In the genomic region with DNA sequence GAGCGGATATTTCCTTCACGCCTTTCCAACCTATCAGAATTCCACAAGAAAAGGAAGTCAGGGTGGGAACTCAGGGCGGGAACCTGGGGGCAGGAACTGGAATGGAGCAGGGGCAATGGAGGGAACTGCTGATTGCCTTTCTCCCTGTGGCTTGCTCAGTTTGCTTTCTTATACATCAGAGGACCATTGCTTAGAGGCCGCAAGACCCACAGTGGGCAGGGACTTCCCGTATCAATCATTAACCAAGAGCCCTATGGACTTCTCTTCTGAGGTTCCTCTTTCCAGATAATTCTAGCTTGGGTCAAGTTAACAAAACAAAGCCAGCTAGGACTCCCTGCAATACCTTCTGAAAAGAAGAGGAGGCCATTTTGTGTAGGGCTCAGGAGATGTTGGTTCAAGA, we compare ENCODE assay signal across 22 mouse cellular contexts.
DNase-seq lines count a peak whose midpoint lies in the region; ATAC-seq and TF ChIP-seq lines count a peak whose summit lies in the region.
"Had no signal": no experiment of that assay in that cellular context is flagged by ENCODE, and none has a peak within 500 bp of the region (broad histone marks: within the 10 kb centered on the region; RNA-seq: fewer than 3 reads in every experiment).

No protein-coding gene starts in this region.

- H3K27ac ChIP-seq in liver, embryonic 13.5 days = no peak overlapping the region
- peak overlapping the region; percentile 70 for H3K27ac ChIP-seq in intestine, postnatal 0 days (ENCODE audit: low read depth, low read length)
- peak overlapping the region; percentile 47; the same call in 1 of the 2 replicates for H3K27ac ChIP-seq in small intestine, adult 2 months (ENCODE audit: insufficient read depth, low read depth, low read length)
- H3K27ac ChIP-seq: embryonic facial prominence, embryonic 12.5 days; forebrain, embryonic 13.5 days; gastrocnemius, adult 2 months; hindbrain, postnatal 0 days; kidney, postnatal 0 days; left cerebral cortex, adult 2 months had no signal

- H3K4me3 ChIP-seq in liver, embryonic 13.5 days (replicated peaks) = no peak overlapping the region
- no peak overlapping the region for H3K4me3 ChIP-seq in intestine, postnatal 0 days (ENCODE audit: low read depth, low read length)
- H3K4me3 ChIP-seq in small intestine, adult 2 months (ENCODE audit: low read depth, low read length) = no peak overlapping the region
- H3K4me3 ChIP-seq: embryonic facial prominence, embryonic 12.5 days; forebrain, embryonic 13.5 days; gastrocnemius, adult 2 months; heart, embryonic 12.5 days; left cerebral cortex, adult 2 months had no signal

- peaks cover 26% of the 10 kb centered on the region for H3K4me1 ChIP-seq in liver, embryonic 13.5 days (replicated peaks)
- peaks cover 10% of the 10 kb centered on the region; the same call in 1 of the 2 replicates for H3K4me1 ChIP-seq in intestine, postnatal 0 days (replicated peaks; ENCODE audit: control insufficient read depth, insufficient read depth, low read length)
- H3K4me1 ChIP-seq in small intestine, adult 2 months (ENCODE audit: control insufficient read depth, insufficient read depth, insufficient read length, low read length) = peaks cover 26% of the 10 kb centered on the region
- H3K4me1 ChIP-seq: embryonic facial prominence, embryonic 12.5 days had no signal

- H3K4me2 ChIP-seq in liver, embryonic 13.5 days = no peak overlapping the region
- H3K4me2 ChIP-seq in intestine, postnatal 0 days (replicated peaks; ENCODE audit: low read depth) = no peak overlapping the region
- H3K4me2 ChIP-seq: embryonic facial prominence, embryonic 12.5 days; forebrain, embryonic 13.5 days; heart, embryonic 12.5 days; lung, embryonic 14.5 days; midbrain, embryonic 11.5 days had no signal

- no peaks in the 10 kb centered on the region for H3K36me3 ChIP-seq in liver, embryonic 13.5 days
- no peaks in the 10 kb centered on the region for H3K36me3 ChIP-seq in intestine, postnatal 0 days (ENCODE audit: control insufficient read depth, insufficient read depth)
- H3K36me3 ChIP-seq in small intestine, adult 2 months (ENCODE audit: control insufficient read depth, insufficient read depth, low read length) = no peaks in the 10 kb centered on the region
- H3K36me3 ChIP-seq: embryonic facial prominence, embryonic 12.5 days; heart, embryonic 12.5 days had no signal

- TF ChIP-seq POLR2A in small intestine, adult 2 months (IDR thresholded peaks at IDR 0.05; ENCODE audit: low read depth, low read length) = no peak

- H3K9me3 ChIP-seq in liver, embryonic 13.5 days (replicated peaks) = no peaks in the 10 kb centered on the region
- H3K9me3 ChIP-seq in intestine, postnatal 0 days (ENCODE audit: control insufficient read depth) = no peaks in the 10 kb centered on the region
- H3K9me3 ChIP-seq: embryonic facial prominence, embryonic 12.5 days; heart, embryonic 12.5 days had no signal

- H3K27me3 ChIP-seq in liver, embryonic 13.5 days = no peaks in the 10 kb centered on the region
- H3K27me3 ChIP-seq in intestine, postnatal 0 days (replicated peaks; ENCODE audit: control insufficient read depth, insufficient read depth, low read length) = no peaks in the 10 kb centered on the region
- no peaks in the 10 kb centered on the region for H3K27me3 ChIP-seq in small intestine, adult 2 months (ENCODE audit: control insufficient read depth, insufficient read depth, low read length)
- H3K27me3 ChIP-seq: embryonic facial prominence, embryonic 12.5 days; forebrain, embryonic 13.5 days; heart, embryonic 12.5 days had no signal

- WGBS in liver, embryonic 13.5 days (ENCODE audit: insufficient replicate concordance) = 51% methylated on average over 5 of the region's 5 CpGs
- WGBS in intestine, postnatal 0 days = 74% methylated on average over 5 of the region's 5 CpGs
- 70% methylated on average over 5 of the region's 5 CpGs for WGBS in small intestine, adult 2 months

- no peak overlapping the region for H3K9ac ChIP-seq in liver, embryonic 13.5 days
- H3K9ac ChIP-seq in intestine, postnatal 0 days (ENCODE audit: low read depth, low read length) = no peak overlapping the region
- H3K9ac ChIP-seq: embryonic facial prominence, embryonic 12.5 days; forebrain, embryonic 13.5 days; heart, embryonic 12.5 days; lung, embryonic 14.5 days had no signal

- ATAC-seq in liver, embryonic 13.5 days (ENCODE audit: low read depth) = peak; percentile 21; the same call in 1 of the 2 replicates
- peak; percentile 37 for ATAC-seq in common myeloid progenitor, adult 5-6 weeks (replicated peaks; ENCODE audit: low read depth, poor library complexity, severe bottlenecking)
- ATAC-seq in intestine, postnatal 0 days = peak; percentile 35
- ATAC-seq: forebrain, embryonic 13.5 days; hindbrain, postnatal 0 days had no signal

- TF ChIP-seq CTCF in intestine, postnatal 0 days (IDR thresholded peaks at IDR 0.05; ENCODE audit: low read depth) = no peak
- TF ChIP-seq CTCF in small intestine, adult 2 months (IDR thresholded peaks at IDR 0.05; ENCODE audit: extremely low read depth, insufficient read length, insufficient replicate concordance, low read depth, low read length) = no peak

- no peak for DNase-seq in liver, embryonic 13.5 days
- no peak for DNase-seq in liver
- DNase-seq in gastrocnemius, adult 18-20 months (ENCODE audit: low spot score) = no peak
- DNase-seq in retina, postnatal 1 day = no peak
- DNase-seq: adrenal gland, postnatal 25 days; cerebellum, adult 11 months; cerebellum, postnatal 10 days; gastrocnemius, adult 2 months; heart, postnatal 10 days; kidney, adult 2 months; lung, embryonic 14.5 days; right cerebral cortex, postnatal 25 days had no signal
